8 mouse cellular contexts compared by ENCODE assay signal in genomic region chr13:24638371-24639214, GRCm38 (mm10). TPM values are rescaled to one million over a fixed set of nuclear protein-coding genes. Genes with fewer than 3 reads are reported as not detected.
DNase-seq lines count a peak whose midpoint lies in the region; ATAC-seq and TF ChIP-seq lines count a peak whose summit lies in the region.

No protein-coding gene starts in this region.

- no peaks in the 10 kb centered on the region for H3K9me3 ChIP-seq in intestine, embryonic 16.5 days (ENCODE audit: control insufficient read depth, low read length)
- H3K9me3 ChIP-seq in liver, embryonic 13.5 days (replicated peaks): no peaks in the 10 kb centered on the region
- no peaks in the 10 kb centered on the region for H3K9me3 ChIP-seq in neural tube, embryonic 14.5 days (ENCODE audit: control insufficient read depth, low read length)

- DNase-seq in lung, adult 2 months: peak; percentile 23
- no peak for DNase-seq in lung, adult 18-20 months
- DNase-seq in gastrocnemius, postnatal 14 days: peak; percentile 38
- DNase-seq in liver, embryonic 13.5 days: no peak
- DNase-seq in thymus, postnatal 10 days (ENCODE audit: low spot score in 2 of 2): peak; percentile 53 to 66

- peak overlapping the region; percentile 67 for H3K9ac ChIP-seq in intestine, embryonic 16.5 days (ENCODE audit: low read depth, low read length)
- H3K9ac ChIP-seq in liver, embryonic 13.5 days: peak overlapping the region; percentile 54; the same call in 1 of the 2 replicates
- H3K9ac ChIP-seq in neural tube, embryonic 14.5 days (replicated peaks; ENCODE audit: low read depth, low read length): peak overlapping the region; percentile 72

- peaks cover 9% of the 10 kb centered on the region for H3K27me3 ChIP-seq in intestine, embryonic 16.5 days (replicated peaks; ENCODE audit: control insufficient read depth, insufficient read depth, low read length)
- H3K27me3 ChIP-seq in liver, embryonic 13.5 days: peaks cover 52% of the 10 kb centered on the region
- no peaks in the 10 kb centered on the region for H3K27me3 ChIP-seq in neural tube, embryonic 14.5 days (ENCODE audit: control insufficient read depth, insufficient read depth, low read length)

- peak overlapping the region; percentile 99 for H3K4me2 ChIP-seq in intestine, embryonic 16.5 days (ENCODE audit: low read depth, low read length)
- H3K4me2 ChIP-seq in liver, embryonic 13.5 days: peak overlapping the region; percentile 80
- H3K4me2 ChIP-seq in neural tube, embryonic 14.5 days (ENCODE audit: low read depth, low read length): peak overlapping the region; percentile 86

- no peak for TF ChIP-seq CTCF in lung, adult 2 months (IDR thresholded peaks at IDR 0.05; ENCODE audit: insufficient read depth, low read length)
- TF ChIP-seq CTCF in bone marrow macrophage, adult 2 months (IDR thresholded peaks at IDR 0.05; ENCODE audit: low read depth, low read length): no peak

- peaks cover 14% of the 10 kb centered on the region for H3K4me1 ChIP-seq in lung, adult 2 months (ENCODE audit: control insufficient read depth, insufficient read depth, low read length)
- peaks cover 24% of the 10 kb centered on the region for H3K4me1 ChIP-seq in bone marrow macrophage, adult 2 months (ENCODE audit: control insufficient read depth, insufficient read depth, low read length)
- peaks cover 16% of the 10 kb centered on the region; the same call in 1 of the 2 replicates for H3K4me1 ChIP-seq in intestine, embryonic 16.5 days (ENCODE audit: control insufficient read depth, insufficient read depth, low read length)
- peaks cover 51% of the 10 kb centered on the region for H3K4me1 ChIP-seq in liver, embryonic 13.5 days (replicated peaks)
- peaks cover 13% of the 10 kb centered on the region; the same call in 1 of the 2 replicates for H3K4me1 ChIP-seq in neural tube, embryonic 14.5 days (ENCODE audit: control insufficient read depth, insufficient read depth, low read length)

- H3K36me3 ChIP-seq in intestine, embryonic 16.5 days (ENCODE audit: control insufficient read depth, insufficient read depth, low read length): no peaks in the 10 kb centered on the region
- no peaks in the 10 kb centered on the region for H3K36me3 ChIP-seq in liver, embryonic 13.5 days
- H3K36me3 ChIP-seq in neural tube, embryonic 14.5 days (ENCODE audit: control insufficient read depth, insufficient read depth, low read length): no peaks in the 10 kb centered on the region

- peak overlapping the region; percentile 72 for H3K4me3 ChIP-seq in lung, adult 2 months (replicated peaks; ENCODE audit: extremely low read depth, low read depth, low read length)
- H3K4me3 ChIP-seq in bone marrow macrophage, adult 2 months (ENCODE audit: insufficient read depth, low read length): peak overlapping the region; percentile 52
- peak overlapping the region; percentile 66 for H3K4me3 ChIP-seq in intestine, embryonic 16.5 days (ENCODE audit: low read length)
- H3K4me3 ChIP-seq in liver, embryonic 13.5 days (replicated peaks): peak overlapping the region; percentile 58
- peak overlapping the region; percentile 72 for H3K4me3 ChIP-seq in neural tube, embryonic 14.5 days (ENCODE audit: low read depth, low read length)

- TF ChIP-seq POLR2A in lung, adult 2 months (IDR thresholded peaks at IDR 0.05; ENCODE audit: borderline replicate concordance, extremely low read depth, low read depth, low read length): peak; percentile 24; the same call in 1 of the 2 replicates
- TF ChIP-seq POLR2A in bone marrow macrophage, adult 2 months (IDR thresholded peaks at IDR 0.05; ENCODE audit: borderline replicate concordance, low read depth, low read length): no peak

- peak; percentile 69 for ATAC-seq in intestine, embryonic 16.5 days
- no peak for ATAC-seq in liver, embryonic 13.5 days (ENCODE audit: low read depth)
- ATAC-seq in neural tube, embryonic 14.5 days (ENCODE audit: low read depth): peak; percentile 77

- intact Hi-C loops in gastrocnemius, postnatal 14 days (cut with DNase I; ENCODE audit: low total_unique reads): no loop called here

- no peak overlapping the region for H3K27ac ChIP-seq in bone marrow macrophage, adult 2 months (ENCODE audit: insufficient read depth, low read depth, low read length)
- no peak overlapping the region for H3K27ac ChIP-seq in intestine, embryonic 16.5 days (ENCODE audit: low read length)
- no peak overlapping the region for H3K27ac ChIP-seq in liver, embryonic 13.5 days
- peak overlapping the region; percentile 87 for H3K27ac ChIP-seq in neural tube, embryonic 14.5 days (ENCODE audit: low read depth, low read length)

- WGBS in lung, adult 2 months: 1% methylated on average over 63 of the region's 66 CpGs
- WGBS in intestine, embryonic 16.5 days: under 1% methylated on average over 59 of the region's 66 CpGs
- 1% methylated on average over 57 of the region's 66 CpGs for WGBS in liver, embryonic 13.5 days (ENCODE audit: insufficient replicate concordance)
- under 1% methylated on average over 48 of the region's 66 CpGs for WGBS in neural tube, embryonic 14.5 days

RNA-seq across cellular contexts. Expression of gene Ripor2, which starts 56.6 kb away (rescaled TPM):
- 5.3 and 8.8 TPM in 2 replicates for polyA plus RNA-seq in lung, adult 2 months (2012; rRNA removed)
- 0.46 and 1.2 TPM in 2 replicates for polyA plus RNA-seq in bone marrow macrophage, adult 2 months (2012; ENCODE audit: insufficient read depth, insufficient read length, missing spikeins)
- total RNA-seq in gastrocnemius, postnatal 14 days (2021): 1 to 10 TPM; 5.3 to 8.4 TPM
- polyA plus RNA-seq in intestine, embryonic 16.5 days (2015; fragmentation: Nextera tagmentation; extraction: Ambion mirVana): 1.5 and 1.7 TPM in 2 replicates
- 3.9 and 4.9 TPM in 2 replicates for polyA plus RNA-seq in liver, embryonic 13.5 days (2015; fragmentation: Nextera tagmentation; extraction: Ambion mirVana)
- 28.1 and 28.6 TPM in 2 replicates for polyA plus RNA-seq in neural tube, embryonic 14.5 days (2014; fragmentation: Nextera tagmentation; extraction: Ambion mirVana)

Comparison
In these comparisons a context has a peak if more than half of its experiments do, and no peak if none do; other contexts are left out.
1. DNase-seq: peak in lung, adult 2 months (single experiment), gastrocnemius, postnatal 14 days (single experiment) and thymus, postnatal 10 days (2 of 2); none in lung, adult 18-20 months (0 of 2) and liver, embryonic 13.5 days (single experiment).
2. Peak in every context shown above with its lines, with median percentiles within 50 percentile points of each other: H3K4me3 ChIP-seq, H3K4me2 ChIP-seq and H3K9ac ChIP-seq.